Mouse (Mus musculus) urinary bladder, postnatal 25 days (tissue): ENCODE measurements around the gene Pgls.
A peak's percentile ranks its signal among the peaks of the same experiment; 100 is the strongest.

Source experiments
- DNase-seq: peaks from one replicate; pipeline ENCODE4 v3.0.0; 2022; ENCODE audit warnings: low spot score

The Pgls gene

DNA sequence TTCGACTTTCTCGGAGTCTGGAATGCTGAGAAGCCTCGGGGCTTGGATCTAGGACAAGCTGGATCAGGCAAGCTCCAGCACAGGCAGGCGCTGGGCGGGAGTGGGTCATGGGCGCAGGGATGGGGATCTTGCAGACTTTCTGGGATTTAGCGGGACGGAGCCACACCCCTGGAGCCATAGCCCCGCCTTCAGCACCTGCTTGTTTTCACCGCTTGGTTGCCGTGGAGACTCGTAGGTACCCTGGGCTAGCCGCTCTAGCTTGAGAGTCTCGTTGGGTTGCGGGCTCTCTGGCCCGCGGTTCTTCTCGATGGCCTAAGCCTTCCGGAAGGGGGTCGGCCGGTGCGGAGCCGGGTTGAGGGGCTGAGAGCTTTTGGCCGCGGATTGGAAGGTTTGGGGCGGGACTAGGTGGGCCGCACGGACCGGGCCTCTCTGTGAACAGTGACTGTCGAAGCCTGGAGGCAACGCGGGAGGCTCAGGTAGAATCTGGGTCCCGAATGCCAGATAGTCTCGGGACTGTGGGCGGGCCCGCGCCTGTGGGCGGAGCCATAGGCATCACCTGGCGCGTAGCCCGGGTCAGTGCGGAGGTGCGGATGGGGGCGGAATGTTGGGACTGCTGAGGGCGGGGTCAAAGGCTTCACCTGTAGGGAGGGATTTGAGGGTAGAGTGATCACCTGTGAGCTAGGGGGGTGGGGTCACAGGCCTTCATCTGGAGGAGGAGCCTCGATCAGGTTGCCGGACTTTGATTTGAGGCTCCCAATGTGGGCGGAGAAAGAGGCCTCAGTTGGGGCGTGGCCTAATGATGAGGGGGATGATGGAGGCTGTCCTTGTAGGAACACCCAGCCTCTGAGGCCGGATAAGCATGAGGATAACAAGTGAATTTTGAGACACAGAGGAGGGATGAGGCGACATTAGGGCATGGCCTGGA, 22.3 kb upstream of the Pgls start:
- peak; percentile 80 for DNase-seq

DNA sequence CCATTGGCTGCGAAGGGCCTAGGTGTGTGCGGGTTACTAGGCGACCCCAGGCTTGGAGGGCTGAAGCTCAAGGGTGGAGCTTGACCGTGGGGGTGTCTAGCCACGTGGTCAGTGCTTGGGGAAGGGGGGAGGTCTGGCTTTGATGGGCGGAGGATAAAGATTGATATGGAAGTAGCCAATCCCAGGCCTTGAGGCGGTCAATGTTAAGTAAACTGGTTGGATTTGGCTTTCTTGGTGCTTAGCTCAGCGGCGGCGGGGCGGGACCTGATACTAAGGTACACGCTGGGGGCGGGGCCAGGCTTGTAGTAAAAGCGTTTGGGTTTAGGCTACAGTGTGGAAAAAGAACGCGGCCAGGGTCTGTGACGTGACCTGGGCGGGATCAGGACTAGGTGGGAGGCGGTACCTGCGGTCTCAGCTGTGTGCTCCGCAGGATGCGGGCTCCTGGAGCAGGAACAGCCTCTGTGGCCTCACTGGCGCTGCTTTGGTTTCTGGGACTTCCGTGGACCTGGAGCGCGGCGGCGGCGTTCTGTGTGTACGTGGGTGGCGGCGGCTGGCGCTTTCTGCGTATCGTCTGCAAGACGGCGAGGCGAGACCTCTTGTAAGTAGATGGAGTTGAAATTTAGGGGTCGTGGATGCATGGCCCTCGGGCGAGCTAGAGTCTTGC, 21.6 kb upstream of the Pgls start:
- DNase-seq = peak; percentile 92

GRCm38 (mm10) chr8:71572077-71572476, 19.9 kb upstream of the Pgls start:
- no peak for DNase-seq

GRCm38 (mm10) chr8:71572847-71573633, 18.9 kb upstream of the Pgls start:
- DNase-seq = no peak

DNA sequence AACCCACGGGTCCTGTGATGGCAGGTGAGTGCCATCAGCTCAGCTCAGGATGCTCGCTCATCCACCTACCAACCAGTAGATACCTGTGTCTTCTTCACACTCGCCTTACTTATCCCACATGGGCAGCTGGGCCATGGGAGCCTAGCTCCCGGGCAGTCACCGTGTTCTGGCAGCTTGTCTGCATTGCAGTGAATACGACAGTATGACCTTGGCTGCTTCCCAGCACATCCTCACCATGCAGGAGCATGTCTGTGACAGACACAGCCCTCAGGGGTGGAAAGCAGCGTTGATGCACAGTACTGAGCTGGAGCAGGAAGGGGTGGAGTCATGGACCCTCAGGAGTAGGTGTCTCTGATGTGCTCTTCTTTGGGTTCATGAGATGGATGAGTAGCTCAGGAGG, 17.6 kb upstream of the Pgls start:
- no peak for DNase-seq

GRCm38 (mm10) chr8:71575020-71575419, 17.0 kb upstream of the Pgls start:
- DNase-seq = no peak

DNA sequence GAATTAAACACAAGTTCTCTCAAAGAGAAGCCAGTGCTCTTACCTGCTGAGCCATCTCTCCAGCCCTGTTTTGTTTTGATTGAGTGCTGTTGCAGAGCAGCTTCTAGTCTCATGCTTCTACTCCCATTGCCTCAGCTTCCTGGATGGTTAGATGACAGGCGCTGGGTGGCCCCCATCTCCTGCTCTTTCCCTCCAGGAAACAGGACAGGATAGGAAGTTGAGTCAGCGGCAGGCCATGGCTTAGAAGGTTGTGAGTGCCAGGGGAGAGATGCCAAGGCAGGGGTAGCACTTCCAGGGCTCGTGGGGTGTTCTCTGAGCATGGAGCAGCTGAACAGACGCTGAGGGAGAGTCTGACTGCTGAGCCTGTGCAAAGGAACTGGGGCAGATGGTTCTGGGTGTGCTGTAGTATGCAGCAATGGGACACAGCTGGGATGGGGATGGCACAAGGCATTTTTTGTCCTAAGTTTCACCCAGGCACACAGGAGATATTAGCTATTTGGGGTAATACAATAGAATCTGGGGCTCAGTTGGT, 14.1 kb upstream of the Pgls start:
- DNase-seq = no peak

- DNase-seq = no peak
Measured at GRCm38 (mm10) chr8:71579009-71579408, 13.0 kb upstream of the Pgls start.

- no peak for DNase-seq
Measured at GRCm38 (mm10) chr8:71579476-71579875, 12.5 kb upstream of the Pgls start.

DNA sequence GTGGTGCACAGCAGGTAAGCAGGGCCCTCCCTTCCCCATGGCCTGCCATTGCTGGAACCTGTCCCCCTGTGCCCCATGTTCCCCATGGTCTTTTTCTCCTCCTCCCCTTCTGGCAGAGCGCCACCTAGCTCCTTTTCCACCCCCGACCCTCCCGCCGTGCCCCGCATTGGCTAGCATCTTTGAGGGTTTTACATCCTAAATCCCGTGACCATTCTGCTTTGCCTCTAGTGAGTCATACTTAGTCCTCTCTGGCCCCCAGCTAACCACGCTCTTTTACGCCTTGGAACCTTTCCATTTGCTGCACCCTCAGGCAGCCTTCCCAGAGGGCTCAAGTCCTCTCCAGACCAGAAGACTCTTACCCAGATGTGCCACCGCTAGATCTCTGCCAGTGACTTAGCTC, 11.8 kb upstream of the Pgls start:
- DNase-seq = no peak

DNA sequence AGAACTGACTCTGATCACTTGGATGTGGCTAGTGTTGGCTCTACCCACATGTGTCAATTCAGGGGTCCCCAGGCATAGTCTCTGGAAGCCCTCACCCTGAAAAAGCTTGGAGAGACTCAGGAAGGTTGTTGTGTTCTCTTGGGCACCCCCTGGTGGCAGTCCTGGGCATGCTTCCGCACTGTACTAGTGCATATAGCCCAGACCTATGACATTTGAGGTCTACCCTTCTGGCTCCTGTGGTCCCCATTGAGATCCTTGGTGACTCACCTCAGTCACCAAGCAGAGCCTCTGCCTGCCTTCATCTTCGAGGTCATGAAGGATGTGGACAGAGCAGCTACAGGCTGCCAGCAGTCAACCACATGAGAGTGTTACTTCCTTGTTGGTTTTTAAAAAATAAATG, 5.1 kb upstream of the Pgls start:
- peak; percentile 34 for DNase-seq

GRCm38 (mm10) chr8:71588762-71589161, 3.2 kb upstream of the Pgls start:
- no peak for DNase-seq

- no peak for DNase-seq
Measured at GRCm38 (mm10) chr8:71591017-71591416, 959 bp upstream of the Pgls start.

DNA sequence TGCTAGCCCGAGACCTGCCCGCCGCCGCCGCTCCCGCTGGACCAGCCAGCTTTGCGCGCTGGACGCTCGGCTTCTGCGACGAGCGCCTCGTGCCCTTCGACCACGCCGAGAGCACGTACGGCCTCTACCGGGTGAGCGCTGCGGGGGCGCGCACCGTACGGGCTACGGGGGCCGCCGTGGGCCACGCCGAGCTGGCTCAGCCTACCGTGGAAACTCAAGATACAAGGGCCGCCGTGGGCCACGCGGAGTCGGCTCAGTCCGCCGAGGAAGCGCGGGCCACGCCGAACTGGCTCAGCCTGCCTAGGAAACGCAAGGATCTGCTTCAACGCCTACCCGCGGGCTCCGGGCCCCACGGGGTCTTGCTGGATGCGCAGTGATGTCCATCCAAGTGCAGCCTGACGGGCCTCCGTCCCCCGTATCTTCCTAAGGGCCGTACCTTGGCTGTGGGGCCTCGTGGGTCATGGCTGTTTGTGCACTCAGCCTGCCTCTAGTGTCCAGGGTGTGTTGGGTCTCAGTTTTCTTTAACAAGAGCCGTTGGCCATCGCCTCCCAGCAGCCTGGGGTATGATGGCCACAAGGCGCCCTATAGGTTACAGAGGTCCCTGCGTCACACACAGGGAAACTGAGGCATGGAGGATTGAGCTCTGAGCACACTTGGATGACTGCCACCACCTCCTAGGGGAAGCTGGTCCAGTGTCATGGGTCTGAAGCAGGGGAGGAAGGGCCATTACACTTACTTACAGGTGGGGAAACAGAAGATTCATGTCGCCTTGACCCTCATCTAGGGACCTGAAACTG, 596 bp downstream of the Pgls start:
- DNase-seq = peak; percentile 67

DNA sequence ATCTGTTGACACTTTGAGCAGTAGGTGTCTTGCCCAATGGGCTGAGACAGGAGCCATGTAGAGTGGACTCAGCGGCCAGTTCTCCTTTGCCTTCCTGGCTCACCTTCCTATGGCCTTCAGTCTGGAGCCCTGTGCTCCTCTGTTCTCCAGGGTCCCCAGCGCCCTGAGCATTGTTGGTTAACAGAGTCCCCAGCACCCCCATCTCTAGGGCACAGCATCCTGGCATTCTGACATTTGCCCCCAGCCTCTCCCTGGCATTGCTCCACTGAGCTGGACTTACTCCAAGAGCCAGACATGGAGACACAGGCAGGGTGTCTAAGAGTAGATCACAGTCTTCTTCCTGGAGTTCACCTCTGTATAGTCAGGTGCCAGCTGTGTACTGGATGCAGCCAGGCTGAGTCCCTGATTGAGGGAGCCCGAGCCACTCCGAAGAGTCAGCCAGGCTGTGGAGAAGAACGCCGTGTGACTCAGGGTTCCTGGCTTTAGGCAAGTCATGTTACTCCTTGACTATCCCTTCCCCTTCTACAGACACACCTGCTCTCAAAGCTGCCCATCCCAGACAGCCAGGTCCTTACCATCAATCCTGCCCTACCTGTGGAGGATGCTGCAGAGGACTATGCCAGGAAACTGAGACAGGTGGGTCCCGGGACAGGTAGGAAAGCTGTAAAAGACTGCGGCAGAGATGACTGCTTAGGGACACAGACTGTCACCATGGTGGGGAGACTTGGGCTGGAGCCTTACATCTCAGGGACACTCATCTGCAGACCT, 1.8 kb downstream of the Pgls start:
- DNase-seq = no peak

DNA sequence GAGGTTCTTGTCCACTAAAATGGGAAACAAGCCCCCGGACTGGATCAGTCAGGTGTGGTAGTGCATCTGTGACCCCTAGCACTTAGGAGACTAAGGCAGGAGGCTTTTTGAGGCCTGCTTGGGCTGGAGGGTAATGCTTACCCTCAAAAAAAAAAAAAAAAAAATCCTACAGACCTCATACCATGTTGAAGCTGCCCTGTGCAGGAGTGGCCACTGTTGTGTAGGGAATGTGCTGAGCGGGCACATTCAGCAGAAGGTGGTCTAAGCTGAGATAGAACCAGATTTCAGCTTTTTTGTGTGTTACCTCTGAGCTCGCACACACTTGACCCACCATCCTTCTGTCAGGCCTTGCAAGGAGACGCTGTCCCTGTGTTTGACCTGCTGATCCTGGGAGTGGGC, 2.3 kb downstream of the Pgls start:
- DNase-seq = no peak

- DNase-seq = peak; percentile 94
Measured at GRCm38 (mm10) chr8:71595862-71596261, 3.9 kb downstream of the Pgls start.

DNA sequence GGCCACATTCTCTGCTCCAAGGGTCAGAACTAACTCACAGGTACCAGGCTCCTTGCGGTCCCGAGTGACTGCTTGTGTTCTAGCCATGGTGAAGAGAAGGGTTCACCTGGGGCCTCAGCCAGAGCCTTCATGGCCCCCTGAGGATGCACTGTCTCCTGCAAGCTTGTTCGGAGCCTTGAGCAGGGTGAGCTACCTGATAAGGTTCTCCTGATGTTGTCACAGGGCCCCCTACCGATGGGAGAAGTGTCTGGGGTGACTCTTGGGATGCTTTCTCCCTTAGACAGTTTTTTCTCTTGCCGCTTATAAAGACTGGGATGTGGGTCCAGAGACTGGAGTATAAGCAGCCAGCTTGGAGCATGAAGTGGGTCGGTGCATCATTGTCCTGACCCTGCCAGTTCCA, 4.4 kb downstream of the Pgls start:
- DNase-seq = no peak

DNA sequence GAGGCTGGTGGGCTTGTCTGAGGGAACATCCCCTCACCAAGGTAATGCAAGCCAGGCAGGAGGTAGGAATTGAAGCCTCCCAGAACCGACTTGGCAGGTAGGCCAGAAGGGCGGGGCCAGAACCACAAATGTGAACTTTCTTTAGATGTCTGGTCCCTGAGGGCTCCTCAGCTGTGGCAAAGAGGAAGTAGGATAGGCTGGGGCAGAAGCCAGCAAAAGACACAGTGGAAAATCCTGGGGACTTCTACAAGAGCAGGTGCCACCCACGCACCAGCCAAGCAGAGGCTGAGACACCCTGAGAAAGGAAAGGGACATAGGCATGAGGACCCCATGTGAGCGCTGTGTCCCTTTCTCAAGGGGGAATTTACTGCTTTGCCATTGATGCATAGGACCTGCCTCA, 4.8 kb downstream of the Pgls start:
- no peak for DNase-seq

- DNase-seq = no peak
Measured at GRCm38 (mm10) chr8:71597451-71597850, 5.5 kb downstream of the Pgls start, which contains the start of gene Fam129c. TSS of gene Fam129c (plus strand) at chr8:71597648.

DNA sequence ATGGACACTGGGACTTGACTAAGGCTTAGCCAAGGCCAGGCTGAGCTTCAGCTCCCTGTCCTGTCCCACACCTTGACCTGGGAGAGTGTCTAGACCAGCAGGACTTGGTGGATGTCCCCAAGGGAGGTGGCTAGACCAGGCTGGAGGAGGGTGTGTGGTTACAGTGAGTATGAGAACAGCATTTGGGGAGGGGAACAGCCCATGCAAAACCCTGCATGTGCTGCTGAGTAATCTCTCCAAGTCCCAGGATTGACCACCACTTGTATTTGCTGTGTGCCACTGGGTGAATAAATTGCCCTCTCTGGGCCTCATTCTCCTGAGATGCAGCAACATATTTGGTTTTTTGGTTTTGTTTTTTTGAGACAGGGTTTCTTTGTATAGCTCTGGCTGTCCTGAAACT, 6.4 kb downstream of the Pgls start:
- no peak for DNase-seq
